Mouse (Mus musculus) thymus, adult 2 months (tissue): Measurements from ENCODE around the gene Capn2.

Source experiments
- CTCF ChIP-seq: fragments of 200-500 bp; IDR thresholded peaks from 2 replicates; pipeline ENCODE4 v1.5.1; 2012; ENCODE audit warnings: mild to moderate bottlenecking, control low read depth, low read length, moderate library complexity, borderline replicate concordance; ENCODE audit not compliant: control insufficient read depth, poor library complexity, insufficient read depth; ENCODE audit errors: extremely low read depth
- POLR2A ChIP-seq: fragments of 200-500 bp; IDR thresholded peaks from 2 replicates; pipeline ENCODE4 v1.6.1; 2012; ENCODE audit warnings: mild to moderate bottlenecking, low read length, control low read depth, moderate library complexity; ENCODE audit not compliant: control insufficient read depth, poor library complexity, insufficient read depth; ENCODE audit errors: extremely low read depth

GRCm38 (mm10) chr1:182444116-182444515, 73.3 kb downstream of the Capn2 start:
- TF ChIP-seq CTCF (no peak), POLR2A (no peak)
